Mouse (Mus musculus) left cerebral cortex, adult 8-10 months (tissue): ENCODE measurements around the gene Vcam1. TPM values are rescaled to one million over a fixed set of nuclear protein-coding genes. Genes with fewer than 3 reads are reported as not detected.

Experiments used
- DNase-seq, 2 experiments: peaks; one replicate each; pipeline ENCODE4 v3.0.0; 2022; ENCODE audit warnings: low spot score in 2 of 2
- total RNA-seq, 4 experiments: library from RNA; stranded (reverse); gene quantifications; 2 replicates each; pipeline ENCODE4 v1.2.4; 2022

The Vcam1 gene
- total RNA-seq, 4 experiments from 2014 or later: 17.4 to 21.0 (median 20.0) TPM

DNA sequence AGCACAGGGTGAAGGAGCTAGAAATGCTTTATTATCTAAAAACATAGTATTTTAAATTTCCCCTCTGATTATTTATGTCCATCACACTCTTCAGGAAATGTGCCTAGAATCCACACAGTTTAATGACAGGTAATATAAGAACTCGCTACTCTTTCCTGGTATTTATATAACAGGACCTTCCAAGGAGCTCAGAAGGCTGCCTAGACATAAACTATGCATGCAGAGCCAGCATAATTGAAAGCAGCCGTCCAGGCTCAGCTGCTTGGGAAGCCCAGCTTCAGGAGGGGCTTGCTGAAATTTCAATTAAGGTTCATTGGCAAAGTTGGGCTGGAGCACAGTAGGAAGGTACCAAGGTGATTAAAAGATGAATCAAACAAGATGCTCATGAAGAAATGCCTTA lies 2.2 kb downstream of the Vcam1 start:
- DNase-seq: no peak

DNA sequence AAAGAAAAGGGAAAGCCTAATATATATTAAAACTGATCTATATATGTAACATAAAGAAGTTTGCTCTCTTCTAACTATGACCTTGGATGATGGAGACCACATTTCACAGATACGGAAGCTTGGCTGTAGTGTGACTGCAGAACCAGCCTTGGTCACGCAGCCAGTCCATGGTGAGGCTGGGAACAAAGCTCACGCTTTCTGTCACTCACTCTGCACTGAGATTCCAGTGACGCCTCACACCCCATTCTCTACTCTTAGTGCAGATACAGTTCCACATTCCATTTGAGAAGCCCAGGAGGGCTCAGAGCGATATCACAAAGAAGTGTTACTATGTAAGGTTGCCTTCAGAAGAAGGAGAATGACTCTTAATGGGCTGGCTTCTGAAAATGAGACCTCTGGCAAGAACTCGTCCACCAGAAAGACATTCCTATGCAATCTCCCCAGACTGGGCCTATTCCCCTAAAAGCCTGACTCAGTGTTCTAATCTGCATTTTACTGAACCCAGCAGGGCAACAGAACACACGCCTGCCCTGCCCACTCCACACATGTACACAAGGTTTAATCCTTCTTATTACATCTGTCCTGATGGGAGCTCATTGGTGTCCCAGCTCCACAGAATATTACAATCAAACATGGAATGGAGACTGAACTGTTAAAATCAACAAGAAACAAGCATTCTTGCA lies 2.8 kb downstream of the Vcam1 start:
- no peak for DNase-seq

GRCm38 (mm10) chr3:116126070-116126469 lies 3.4 kb downstream of the Vcam1 start:
- DNase-seq: no peak

GRCm38 (mm10) chr3:116123827-116124226 lies 5.7 kb downstream of the Vcam1 start:
- no peak for DNase-seq

GRCm38 (mm10) chr3:116122696-116123095 lies 6.8 kb downstream of the Vcam1 start:
- no peak for DNase-seq

GRCm38 (mm10) chr3:116121026-116121425 lies 8.5 kb downstream of the Vcam1 start:
- no peak for DNase-seq

DNA sequence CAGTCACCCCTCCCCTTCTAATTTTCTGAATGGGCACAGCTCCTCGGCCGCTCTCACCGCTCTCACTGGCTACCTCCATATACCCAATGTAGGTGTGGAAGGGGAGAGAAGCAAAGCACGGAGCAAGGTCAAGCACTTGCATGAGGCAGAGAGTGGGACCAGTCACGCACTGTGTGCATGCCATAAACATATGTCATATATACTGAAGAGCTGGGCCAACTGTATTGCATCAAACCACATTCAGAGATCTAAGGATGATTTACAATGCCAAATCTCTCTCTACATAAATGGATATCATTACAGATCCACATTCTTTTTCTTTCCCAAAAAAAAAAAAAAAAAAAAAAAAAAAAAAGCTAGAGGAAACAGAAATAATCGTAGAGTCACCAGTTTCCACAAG lies 9.1 kb downstream of the Vcam1 start:
- no peak for DNase-seq

DNA sequence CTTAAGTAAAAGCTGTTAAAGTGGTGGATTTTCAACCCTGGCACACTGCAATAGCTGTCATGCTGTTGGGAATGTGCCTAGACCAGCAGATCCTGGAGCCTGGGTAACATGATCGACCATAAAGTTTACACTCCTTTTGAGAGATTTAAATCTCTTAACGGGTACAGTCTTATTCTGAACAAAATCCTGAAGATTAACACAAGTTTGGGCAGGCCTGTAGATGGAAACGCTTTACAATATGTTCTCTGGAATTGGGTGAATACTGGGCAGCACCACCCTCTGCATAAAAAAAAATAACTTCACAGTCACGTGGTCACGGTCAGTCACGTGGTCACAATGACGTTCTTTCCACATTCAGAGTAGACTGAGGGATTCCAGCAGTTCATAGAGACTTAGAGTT lies 10.3 kb downstream of the Vcam1 start:
- DNase-seq: no peak

GRCm38 (mm10) chr3:116117046-116117445 lies 12.4 kb downstream of the Vcam1 start:
- no peak for DNase-seq

GRCm38 (mm10) chr3:116114249-116115188 lies 15.0 kb downstream of the Vcam1 start:
- DNase-seq: peak in 1 of 2 experiments; percentile 13

GRCm38 (mm10) chr3:116113443-116114241 lies 15.8 kb downstream of the Vcam1 start:
- no peak for DNase-seq

DNA sequence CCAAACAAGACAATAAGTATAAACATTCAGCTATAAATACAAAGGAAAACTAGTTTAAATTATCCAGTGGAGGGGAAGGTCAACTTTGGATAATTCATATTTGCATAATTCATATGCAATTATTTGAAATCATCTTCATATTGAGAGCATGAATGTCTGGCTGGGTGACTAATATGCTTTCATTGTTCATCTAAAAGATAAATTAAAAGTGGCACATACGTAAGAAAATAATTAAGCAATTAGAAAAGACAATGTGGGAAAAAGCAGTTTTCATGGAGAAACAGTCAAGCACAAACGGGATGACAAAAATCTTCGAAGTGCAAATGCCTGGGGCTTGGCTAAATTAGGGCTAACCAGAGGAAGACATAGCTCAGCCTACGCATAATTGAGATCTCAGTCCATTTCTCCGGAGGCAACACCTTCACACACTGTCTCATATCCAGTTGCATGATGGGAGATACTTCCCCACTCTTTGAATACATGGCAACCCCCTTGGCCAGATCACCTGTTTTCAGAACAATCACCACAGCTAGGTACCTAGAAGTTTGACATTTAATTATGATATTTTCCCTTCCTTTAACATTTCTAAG lies 16.6 kb downstream of the Vcam1 start:
- DNase-seq: no peak

DNA sequence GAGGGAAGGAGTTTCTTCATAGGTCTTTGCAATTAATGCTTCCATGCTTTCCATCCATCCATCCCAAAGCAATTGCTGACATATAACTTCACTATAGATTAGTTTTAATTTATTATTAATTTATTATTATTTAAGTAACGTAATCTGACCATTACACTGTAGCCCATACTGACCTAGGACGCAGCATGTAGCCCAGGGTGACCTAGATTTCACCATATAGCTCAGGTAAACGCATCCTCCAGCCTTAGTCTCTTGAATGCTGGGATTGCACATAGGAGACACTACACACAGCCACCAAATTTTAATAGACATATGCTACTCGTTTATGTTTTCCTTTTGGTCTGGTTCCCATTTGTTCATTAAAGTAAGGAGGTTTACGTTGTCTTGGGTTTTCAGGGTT lies 23.8 kb downstream of the Vcam1 start:
- DNase-seq: no peak

DNA sequence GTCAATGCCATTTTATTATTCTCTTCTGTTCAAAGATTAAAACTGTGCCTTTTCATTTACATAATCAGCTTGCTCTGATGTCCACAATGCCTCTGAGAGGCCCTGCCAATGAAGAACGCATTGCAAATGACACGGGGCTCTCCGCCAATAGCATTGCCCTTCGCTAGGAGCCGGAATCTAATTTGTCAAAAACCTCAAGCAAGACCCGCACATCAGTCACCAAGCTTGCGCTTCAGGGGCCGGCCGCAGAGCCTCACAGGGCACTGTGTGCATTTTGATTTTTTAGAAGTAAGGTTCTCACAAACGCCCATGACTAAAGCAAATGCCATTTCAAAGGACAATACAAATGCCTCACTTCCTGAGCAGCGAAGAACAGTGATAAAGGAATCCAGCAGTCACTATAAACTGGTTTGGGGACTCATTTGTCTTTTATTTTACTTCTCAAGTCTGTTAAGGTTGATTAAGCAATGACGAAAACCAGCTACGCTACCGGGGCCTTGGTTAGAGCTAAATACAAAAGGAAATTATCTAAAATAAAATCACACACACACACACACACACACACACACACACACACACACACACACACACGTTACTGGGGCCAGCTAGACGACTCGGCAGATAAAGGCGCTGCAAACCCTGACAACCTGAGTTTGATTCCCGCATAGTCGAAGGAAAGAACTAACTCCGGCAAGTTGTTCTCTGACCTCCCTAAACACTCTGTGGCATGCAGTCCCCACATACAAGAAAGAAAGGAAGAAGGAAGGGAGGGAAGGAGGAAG lies 24.4 kb downstream of the Vcam1 start:
- DNase-seq: peak in 1 of 2 experiments; percentile 23

DNA sequence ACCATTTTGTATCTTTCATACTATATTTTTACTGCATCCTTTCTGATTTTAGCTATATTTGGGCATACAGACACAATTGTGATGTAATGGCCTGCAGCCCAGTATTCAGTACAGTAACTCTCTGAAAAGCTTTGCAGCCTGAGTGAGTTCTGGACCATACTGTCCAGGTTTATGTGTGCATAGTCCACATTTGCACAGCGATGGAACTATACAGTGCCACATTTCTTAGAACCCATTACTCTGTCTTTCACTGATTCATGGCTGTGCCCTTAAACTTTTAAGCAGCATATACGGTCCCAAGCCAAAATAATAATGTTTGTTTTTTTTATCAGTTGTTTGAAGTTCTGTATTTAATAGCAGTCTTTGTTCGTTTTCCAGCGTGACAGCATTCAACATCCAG lies 25.2 kb downstream of the Vcam1 start:
- no peak for DNase-seq

- DNase-seq: no peak
Observed at GRCm38 (mm10) chr3:116100850-116101249, 28.6 kb downstream of the Vcam1 start.

DNA sequence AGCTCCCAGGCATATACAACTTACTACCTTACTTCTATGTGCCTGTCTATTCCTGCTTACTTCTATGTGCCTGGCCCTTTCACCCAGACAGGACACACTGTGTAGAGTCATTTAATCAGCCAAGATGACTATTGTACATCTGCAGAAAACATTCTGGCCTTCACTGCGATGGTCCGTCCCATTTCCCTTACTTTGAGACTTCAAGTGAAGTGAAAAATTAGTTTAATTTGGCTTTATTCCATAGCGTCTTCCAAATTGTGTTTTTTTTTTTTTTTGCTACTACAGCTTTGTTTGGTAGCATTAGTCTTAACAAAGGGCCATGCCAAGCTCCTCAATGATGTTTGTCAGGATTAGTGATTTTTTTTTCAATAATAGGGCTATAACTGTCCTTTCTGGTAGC lies 33.6 kb downstream of the Vcam1 start:
- DNase-seq: no peak

DNA sequence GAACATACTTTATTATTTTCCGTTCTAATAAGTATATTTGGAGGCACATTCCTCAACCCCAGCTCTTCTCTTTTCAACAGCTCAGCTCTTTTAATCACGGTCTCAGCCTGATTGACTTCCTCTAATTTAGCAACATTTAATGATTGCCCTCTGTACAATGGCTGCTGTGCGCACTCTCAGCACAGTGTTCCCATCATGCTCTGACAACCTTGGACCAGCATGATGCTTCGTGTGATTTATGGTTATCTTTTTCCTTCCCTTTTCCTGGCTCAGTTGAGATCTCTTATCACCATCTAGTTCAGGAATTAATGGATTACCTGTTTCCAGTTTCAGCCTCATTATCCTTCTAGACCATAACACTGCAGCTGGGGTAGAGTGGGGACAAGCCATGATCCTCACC lies 34.2 kb downstream of the Vcam1 start:
- DNase-seq: no peak

GRCm38 (mm10) chr3:116094886-116095285 lies 34.6 kb downstream of the Vcam1 start:
- no peak for DNase-seq

GRCm38 (mm10) chr3:116094288-116094687 lies 35.2 kb downstream of the Vcam1 start:
- no peak for DNase-seq

DNA sequence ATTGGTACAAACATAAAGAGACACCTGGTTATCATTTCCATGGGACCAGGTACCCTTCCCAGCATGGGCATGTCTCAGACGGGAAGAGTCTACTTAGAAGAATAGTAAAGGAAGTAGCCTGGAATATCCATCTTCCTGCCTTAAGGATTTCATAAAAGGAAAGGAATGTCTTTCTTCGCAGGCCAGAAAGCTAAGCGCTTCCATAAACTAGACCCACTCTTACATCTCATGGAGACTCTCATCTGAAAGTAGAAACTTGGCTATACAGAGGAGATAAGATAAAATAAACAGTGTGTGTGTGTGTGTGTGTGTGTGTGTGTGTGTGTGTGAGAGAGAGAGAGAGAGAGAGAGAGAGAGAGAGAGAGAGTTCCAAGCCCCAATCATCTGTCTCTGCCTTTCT lies 36.9 kb downstream of the Vcam1 start:
- DNase-seq: no peak
